Mouse (Mus musculus) brain, embryonic 14.5 days (tissue): Measurements from ENCODE around the gene Hist1h4h.

Experiments used
- CTCF ChIP-seq: fragments of 200-500 bp; IDR thresholded peaks from 2 replicates; pipeline ENCODE4 v1.5.1; 2012; ENCODE audit warnings: inconsistent platforms, mild to moderate bottlenecking, moderate library complexity, borderline replicate concordance; ENCODE audit not compliant: insufficient read depth, insufficient read length; ENCODE audit errors: extremely low read depth
- POLR2A ChIP-seq: fragments of 200-500 bp; IDR thresholded peaks from 2 replicates; pipeline ENCODE4 v1.6.1; 2012; ENCODE audit warnings: mild to moderate bottlenecking, inconsistent platforms, borderline replicate concordance; ENCODE audit not compliant: poor library complexity, insufficient read depth, insufficient read length, severe bottlenecking; ENCODE audit errors: extremely low read depth

DNA sequence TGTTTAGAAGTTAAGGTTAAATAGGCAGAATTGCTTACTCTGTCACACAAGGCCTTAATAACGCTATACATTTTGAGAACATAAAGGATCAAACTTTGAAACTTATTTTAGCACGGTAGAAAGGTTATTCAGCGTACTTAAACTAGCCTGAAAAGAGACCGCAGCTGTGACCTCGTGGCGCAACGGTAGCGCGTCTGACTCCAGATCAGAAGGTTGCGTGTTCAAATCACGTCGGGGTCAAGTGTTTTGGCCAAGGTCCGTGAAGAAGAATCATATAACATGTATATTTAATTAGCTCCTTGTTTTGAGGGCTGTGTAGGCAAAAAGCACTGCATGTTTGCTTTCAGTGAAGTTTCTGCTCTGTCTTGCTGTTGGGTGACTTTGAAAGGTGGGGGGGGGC, 24.5 kb upstream of the Hist1h4h start:
- TF ChIP-seq CTCF (no peak), POLR2A (no peak)
